Mouse (Mus musculus): Measurements from ENCODE around the gene Cxcl14.
A peak's percentile ranks its signal among the peaks of the same experiment; 100 is the strongest.

The Cxcl14 gene

DNA sequence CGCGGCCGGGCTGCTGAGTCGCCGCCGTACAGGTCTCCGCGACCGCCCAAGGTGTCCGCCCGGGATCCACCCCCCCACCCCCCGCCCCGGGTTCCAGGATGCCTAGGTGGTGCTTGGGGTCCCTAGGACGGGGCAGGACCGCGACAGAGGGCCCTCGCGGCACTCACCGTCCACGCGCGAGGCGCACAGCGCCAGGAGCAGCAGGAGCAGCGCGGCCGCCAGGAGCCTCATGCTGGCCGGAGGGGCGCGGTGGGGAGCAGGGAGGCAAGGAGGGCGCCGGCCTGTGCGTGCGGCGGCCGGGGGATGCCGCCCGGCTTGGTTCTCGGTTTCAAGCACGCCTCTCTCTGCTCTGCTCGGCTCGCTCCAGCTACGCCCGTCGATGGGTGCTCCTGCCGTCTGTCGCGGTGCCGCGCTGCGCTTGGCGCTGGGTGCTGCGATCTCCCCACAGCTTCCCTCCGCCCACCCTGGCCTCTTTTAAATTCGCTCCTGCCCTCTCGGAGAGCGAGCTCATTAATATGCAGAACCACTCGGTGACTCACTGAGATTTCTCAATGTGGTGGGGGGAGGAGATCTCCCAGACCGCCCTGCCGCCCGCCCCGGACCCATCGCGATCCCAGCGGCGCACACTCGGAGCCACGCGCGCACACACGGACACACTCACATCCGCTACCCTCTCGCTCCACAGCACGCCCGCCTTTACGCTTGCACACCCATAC, at the start of gene Cxcl14:
Cxcl14 (minus strand) TSS at position 609 of the 716 bp plus-strand sequence.
- peak; percentile 60 for DNase-seq

- DNase-seq, result no peak
Measured at GRCm38 (mm10) chr13:56344355-56344754, 48.0 kb upstream of the Cxcl14 start.

GRCm38 (mm10) chr13:56342491-56342890, 46.1 kb upstream of the Cxcl14 start:
- DNase-seq, result no peak

- DNase-seq, result no peak
Measured at GRCm38 (mm10) chr13:56340513-56340912, 44.2 kb upstream of the Cxcl14 start.

DNA sequence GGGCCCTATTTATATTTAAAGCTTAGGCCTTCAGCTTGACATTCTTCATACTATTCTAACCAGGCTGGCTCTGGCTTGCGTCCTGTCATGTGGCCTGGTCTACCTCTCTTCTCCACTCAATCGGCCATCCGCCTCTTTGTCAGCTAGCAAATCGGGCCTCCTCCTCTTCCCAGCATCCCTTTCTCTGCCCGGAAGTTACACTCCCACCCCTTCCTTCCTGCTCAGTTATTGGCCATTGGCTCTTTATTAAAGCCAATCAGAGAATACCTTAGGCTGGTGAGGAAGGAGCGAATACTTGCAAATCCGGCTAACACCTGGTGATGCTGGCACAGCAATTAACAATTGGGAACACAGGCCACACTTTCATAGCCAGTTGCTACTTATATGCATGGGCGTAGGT, 43.5 kb upstream of the Cxcl14 start:
- DNase-seq, result no peak

GRCm38 (mm10) chr13:56336982-56337381, 40.6 kb upstream of the Cxcl14 start:
- no peak for DNase-seq

GRCm38 (mm10) chr13:56334802-56335690, 38.7 kb upstream of the Cxcl14 start:
- peak; percentile 38 for DNase-seq

- DNase-seq, result no peak
Measured at GRCm38 (mm10) chr13:56334236-56334635, 37.9 kb upstream of the Cxcl14 start.

- DNase-seq, result no peak
Measured at GRCm38 (mm10) chr13:56332356-56332755, 36.0 kb upstream of the Cxcl14 start.

- no peak for DNase-seq
Measured at GRCm38 (mm10) chr13:56330603-56331455, 34.5 kb upstream of the Cxcl14 start.

DNA sequence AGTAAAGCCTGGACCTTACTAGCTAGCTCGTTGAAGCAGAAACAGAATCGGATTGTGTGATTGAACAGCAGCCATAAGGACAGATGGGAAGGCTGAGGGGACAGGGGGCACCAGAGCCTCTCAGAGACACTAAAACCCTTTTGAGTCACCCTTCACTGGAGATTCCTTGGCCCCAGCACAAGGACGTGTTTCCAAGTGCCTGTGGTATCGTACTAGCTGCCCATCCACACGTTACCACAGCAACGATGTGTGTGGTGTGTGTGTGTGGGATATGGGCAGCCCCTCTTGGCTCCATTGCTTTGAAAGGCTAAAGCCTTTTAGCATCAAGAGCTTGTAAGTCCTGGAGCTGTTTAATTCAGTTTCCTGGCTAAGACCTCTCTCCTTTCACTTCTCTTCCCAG, 33.4 kb upstream of the Cxcl14 start:
- DNase-seq, result no peak

DNA sequence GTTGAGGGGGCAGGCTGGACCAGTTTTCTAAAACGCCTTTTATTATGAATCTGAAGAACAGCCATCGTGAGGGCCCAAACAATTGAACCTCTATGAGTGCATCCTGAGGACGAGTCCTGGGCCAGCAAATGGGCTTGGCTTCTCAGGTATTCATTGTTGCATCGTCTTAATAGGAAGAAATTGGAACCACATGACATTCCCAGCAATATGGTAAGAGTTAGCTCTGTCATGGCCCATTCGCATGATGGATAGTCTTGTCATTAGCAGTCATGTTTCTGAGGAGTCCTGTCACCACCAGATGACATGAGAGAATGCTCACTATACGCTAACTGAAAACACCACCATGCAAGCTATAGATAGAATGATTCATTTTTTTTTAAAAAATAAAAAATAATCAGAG, 32.8 kb upstream of the Cxcl14 start:
- no peak for DNase-seq

DNA sequence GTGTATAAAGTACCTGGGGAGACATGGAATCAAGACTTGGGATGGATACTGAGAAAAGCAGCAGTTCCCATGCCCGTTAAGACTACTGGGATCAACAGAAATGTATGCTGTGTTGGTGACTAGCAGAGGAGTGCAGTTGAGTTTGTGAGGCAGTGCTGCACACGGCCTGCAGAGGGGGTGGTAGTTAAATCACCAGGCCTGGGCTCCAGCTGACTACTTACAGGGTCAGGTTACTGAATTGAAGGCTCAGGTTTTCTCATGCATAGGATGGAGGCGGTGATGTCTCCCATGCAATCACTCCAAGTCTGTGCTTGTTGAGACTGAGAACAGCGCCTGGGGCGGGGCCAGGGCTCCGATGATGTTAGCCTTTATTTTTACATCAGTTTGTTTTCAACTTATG, 31.4 kb upstream of the Cxcl14 start:
- no peak for DNase-seq

GRCm38 (mm10) chr13:56321635-56322034, 25.3 kb upstream of the Cxcl14 start:
- no peak for DNase-seq

- DNase-seq, result no peak
Measured at GRCm38 (mm10) chr13:56316930-56317329, 20.6 kb upstream of the Cxcl14 start.

DNA sequence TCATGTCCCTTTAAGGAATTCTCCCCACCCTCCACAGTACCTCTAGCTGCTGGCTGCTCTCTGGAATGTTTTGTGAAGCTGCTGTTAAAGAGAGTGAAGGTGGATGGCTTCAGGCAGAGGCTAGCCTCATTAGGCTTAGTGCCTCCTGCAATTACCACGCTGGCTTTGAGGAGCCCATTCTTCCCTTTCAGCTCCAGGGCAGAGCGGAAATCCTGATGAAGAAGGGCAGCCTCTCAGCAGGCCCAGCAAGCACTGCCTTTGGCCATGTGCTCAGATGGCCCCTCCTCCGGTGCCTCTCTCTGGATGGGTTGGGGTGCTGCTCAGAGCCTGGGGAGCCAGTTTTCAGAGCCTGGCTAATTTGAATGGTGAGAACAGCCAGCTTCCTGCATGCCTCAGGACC, 18.9 kb upstream of the Cxcl14 start:
- peak; percentile 22 for DNase-seq

DNA sequence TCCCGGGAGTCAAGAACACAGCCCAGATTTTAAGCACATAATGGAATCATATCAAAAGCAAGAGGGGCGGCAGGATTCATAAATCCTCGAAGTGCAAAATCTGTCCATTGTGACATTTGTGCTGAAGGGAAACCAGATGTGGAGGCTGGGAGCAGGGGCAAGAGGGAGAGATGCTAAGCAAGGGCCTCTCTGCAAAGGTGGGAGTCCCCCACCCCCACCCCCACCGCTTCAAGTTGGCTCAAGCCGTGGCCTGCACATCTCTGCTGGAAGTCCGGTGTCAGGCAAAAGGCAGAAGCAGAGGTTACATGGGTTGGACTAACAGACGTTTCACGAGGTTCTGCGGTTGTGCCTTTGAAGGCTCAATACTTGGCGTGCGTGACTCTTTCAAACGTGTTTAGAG, 8.7 kb upstream of the Cxcl14 start:
- DNase-seq, result no peak

DNA sequence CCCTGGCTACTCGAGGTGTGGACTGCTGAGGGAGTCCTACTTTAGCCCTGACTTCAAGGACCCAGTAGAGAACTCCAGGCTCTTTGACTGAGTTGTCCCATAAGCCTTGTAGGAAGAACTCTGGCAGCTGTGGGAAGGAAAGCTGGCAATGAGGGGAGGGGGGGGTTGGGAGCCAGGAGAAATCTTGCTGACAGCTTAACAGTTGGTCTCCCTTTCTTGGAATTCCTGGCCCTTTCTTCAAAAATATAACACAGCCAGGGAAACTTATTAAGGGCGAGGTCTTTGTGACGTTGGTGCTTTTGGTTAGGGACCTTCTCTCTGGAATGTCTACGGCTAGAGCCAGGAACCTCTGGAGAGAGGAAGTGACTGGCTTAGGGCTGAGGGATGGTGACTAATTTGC, 8.1 kb upstream of the Cxcl14 start:
- no peak for DNase-seq

GRCm38 (mm10) chr13:56299336-56299735, 3.0 kb upstream of the Cxcl14 start:
- no peak for DNase-seq

GRCm38 (mm10) chr13:56296659-56297020, 289 bp upstream of the Cxcl14 start:
- DNase-seq, result no peak

- DNase-seq, result no peak
Measured at GRCm38 (mm10) chr13:56295586-56295942, 787 bp downstream of the Cxcl14 start.

DNA sequence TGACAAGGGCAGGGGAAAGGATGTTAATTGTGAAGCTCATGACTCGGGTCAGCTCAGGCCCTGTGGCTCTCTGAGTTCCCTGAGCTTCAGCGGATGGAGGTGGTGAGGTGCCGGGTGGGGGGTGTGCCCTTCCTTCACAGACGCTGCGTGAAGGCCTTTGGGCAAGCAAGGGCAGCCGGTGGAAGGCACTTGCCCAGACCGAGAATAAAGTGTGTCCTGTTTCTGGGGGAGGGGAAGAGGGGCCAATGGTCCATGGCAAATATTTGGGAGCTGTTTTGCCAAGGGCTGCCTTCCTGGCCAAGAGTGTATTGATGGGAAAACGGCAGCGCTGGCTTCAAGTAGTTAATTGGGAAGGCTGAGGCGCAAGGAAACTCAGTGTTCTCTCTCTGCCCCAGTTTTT, 1.4 kb downstream of the Cxcl14 start:
- peak; percentile 45 for DNase-seq

- DNase-seq, result no peak
Measured at GRCm38 (mm10) chr13:56289998-56290397, 6.4 kb downstream of the Cxcl14 start.
